Mouse (Mus musculus) cerebellum, postnatal 4 days (tissue): ENCODE results near the gene Nt5c3.

Experiments
- DNase-seq, 2 experiments: peaks; one replicate each; pipeline ENCODE4 v3.0.0; 2022; ENCODE audit warnings: low spot score in 2 of 2, mixed read lengths in 1 of 2

Nt5c3 gene

DNA sequence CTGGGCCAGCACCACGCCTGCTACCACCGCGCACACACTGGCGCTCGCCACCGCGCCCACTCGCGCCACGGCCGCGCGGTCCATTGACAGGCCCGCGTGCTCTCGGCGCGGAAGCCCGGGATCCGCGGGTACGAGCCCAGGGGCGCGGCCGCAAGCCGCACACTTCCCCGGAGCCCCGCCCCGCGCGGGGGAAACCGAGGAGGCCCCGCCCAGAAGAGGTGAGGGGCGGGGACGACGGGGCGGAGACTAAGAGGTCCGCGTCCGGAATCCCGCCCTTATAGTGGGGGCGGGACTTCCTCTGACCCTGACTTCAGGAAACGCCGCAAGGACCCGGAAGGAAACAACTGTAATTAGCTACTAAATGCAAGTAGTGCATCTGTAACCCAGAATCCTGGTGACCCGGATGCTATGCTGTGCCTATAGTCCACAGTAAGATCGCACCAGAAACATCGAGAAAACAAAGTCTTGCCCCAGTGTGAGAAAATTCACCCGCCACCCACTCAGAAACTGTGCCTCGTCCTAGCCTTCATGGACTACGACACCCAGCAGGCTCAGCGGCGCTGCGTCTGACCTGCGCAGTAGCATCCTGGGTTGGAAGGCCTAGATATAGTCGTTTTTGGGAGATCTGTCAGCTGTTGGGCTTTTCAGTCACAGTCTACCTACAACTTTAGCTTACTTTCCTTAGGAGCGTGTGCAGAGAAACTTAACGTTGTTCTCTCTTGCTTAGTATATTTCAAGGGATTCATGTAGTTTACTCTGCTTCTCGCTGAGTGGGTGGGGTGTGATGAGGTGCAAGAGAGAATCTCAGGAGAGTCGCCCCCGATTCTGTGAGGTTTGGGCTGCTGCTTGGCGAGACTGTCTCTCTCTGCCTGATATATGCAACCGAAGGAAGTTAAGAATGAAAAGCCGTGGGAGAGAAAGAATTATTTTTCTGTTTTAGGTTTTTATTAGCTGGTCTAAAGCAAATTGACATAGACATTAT lies at the start of gene Nt5c3, which contains the start of gene Vmn1r4:
Nt5c3 (minus strand) TSS at position 207 of the 982 bp plus-strand sequence.
Vmn1r4 (plus strand) TSS at position 290 of the 982 bp plus-strand sequence.
- peak; percentile 80 to 93 for DNase-seq

- DNase-seq = no peak
Measured at GRCm38 (mm10) chr6:56969973-56970372, 46.2 kb upstream of the Nt5c3 start, which contains the start of gene Vmn1r5. Gene Vmn1r5 (plus strand): TSS chr6:56970273.

- no peak for DNase-seq
Measured at GRCm38 (mm10) chr6:56956436-56956835, 32.7 kb upstream of the Nt5c3 start.

GRCm38 (mm10) chr6:56934366-56934765 lies 10.6 kb upstream of the Nt5c3 start:
- DNase-seq = no peak

DNA sequence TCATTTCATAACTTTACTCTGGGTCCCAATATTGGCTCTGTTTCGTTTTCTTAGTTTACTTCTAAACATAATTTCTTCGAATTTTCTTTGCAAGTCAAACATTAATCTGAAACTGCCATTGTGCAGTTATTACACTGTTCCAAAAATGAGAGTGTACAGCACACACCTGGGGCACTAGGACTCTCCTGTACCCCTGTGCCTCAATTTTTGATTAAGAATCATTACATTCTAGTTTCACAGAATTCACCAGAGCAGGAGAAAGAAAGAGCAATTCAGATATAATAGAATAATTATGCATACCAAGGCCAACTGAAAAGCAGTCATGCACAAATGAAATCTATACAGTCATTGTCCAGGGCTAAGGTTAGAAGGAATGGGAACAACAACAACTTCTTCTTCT lies 8.7 kb upstream of the Nt5c3 start:
- DNase-seq = no peak

DNA sequence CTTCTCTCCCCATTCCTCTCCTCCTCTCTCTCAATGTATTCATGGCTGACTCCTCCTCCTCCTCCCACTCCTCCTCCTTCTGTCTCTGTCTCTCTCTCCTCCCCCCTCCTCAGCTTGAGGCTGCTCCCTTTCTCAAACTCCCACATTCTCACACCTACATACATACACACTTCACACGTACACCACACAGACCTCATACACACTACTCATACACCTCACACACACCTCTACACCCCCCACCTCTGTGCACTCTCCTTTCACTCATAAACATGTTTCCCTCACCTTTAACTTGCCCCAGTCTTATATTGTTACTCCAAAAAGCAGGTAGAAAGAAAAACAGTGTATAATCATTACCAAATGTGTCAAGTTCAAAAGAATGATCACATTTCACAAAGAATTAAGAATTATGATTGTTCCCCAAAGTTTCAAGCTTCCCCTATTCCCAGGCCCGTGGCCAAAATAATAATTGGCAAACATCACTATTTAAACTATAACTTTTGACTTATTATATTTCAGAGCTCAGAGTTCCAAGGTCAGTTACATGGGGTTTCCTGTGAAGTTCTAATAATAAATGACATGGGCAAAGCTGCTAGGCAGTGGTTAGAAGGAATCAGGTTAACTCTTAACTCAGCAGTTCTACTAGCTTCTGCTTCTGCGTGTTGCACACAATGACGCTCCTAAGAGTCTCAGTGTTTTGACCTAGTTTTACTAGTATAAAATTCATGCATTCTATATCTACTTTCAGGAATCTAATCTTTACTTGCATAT lies 8.1 kb upstream of the Nt5c3 start:
- no peak for DNase-seq

DNA sequence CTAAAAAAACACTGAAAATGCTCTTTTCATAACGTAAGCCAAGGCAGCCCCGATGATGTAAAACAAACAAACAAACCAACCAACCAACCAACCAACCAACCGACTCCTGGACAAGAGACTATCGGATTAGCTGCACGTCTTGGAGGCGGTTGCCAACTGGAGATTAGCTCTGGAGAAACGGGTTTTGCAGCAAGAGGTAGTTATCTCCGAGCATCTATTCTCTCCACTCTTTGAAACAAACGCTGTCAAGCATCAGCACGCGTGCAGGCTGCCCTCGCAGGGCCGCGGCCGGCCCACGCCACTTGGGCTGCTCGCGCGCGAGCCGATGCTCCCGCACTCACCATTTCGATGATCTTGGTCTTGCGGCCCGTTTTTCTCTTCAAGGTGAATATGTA lies 404 bp downstream of the Nt5c3 start:
- no peak for DNase-seq

DNA sequence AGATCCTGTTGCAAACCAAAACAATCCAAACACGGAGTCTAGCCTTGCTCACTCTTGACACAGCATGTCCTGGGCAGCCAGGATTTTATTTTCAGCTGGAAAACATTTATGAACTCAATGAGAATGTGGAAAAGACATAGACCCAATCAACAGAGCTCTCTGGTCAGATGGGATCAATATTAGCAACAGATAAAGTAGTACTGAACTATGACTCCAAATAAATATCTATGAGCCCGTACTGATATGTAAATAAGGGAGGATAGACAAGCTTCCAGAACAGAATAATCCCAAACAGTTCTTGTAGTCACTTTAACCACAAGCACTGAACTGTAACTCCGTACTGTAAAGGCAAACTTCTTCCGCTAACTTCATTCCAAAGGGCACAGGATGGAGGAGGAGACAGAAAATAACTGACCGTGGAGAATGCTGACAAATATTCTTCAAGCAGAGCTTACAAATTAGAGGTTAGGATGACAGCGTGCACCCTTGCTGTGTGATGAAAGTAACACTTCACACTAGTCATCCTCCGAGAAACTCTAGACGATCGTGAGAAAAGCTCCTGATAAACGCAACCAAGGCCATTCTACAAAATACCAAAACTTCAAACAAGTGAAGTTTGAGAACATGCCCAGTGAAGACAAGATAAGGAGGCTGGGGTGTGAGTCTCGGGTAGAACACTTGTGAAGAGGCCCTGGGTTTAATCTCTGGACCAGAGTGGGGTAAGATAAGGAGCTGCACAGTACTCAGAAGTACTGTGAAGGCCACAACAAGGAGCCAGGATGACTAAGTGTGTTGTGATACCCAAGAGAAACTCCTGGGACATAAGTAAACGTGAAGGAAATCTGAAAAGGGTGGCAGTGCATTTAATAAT lies 3.3 kb downstream of the Nt5c3 start:
- DNase-seq = no peak

- DNase-seq = no peak
Measured at GRCm38 (mm10) chr6:56919330-56920044, 4.2 kb downstream of the Nt5c3 start.

DNA sequence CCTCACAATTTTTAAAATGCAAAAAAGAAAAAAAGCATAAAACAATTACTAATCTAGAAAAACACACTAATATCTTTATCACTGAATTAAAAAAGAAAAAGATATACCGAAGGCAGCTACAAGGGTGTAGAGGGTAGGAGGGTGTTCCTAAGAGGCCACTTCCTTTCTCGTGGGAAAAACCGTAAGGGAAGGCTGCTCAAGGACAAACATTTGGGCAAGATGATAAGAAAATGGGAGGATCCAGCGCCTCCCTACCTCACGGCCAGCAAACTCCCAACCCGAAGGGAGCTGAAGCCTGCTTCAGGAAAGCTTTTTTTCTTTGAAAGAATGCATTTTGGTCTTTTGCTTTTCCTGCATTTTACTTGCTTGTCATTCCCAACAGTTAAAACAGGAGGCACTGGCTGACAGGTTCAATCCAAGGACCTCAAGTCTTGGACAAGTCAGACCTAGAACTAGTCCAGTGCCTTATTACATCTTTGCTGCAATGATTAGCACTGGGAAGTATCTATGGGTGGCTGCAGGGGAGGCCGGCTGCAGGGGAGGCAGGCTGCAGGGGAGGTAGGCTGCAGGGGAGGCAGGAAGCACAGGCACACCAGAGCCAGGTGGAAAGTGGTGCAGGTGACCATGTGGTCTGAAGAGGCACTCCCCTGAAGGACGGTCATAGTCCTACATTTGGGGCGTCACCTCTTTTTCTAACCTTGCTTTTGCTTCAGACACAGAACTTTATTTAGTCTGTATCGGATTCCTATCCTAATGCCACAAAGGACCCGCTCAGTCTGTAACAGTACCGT lies 6.0 kb downstream of the Nt5c3 start:
- no peak for DNase-seq

DNA sequence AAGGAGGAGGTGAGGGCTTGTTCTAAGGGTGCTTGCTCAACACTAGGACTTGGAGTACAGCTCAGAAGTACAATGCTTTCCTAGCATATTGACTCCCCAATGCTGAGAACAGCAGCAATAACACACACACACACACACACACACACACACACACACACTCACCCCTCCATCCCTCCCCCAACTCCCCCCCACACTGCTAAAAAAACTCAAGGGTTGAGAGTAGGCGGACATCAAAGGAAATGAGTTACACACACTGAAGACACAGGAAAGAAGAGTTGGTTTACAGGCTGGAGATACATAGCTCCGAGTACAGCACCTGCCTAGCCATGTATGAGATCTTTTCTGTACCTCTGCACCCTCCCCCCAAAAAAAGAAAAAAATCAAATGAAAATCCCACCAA lies 7.5 kb downstream of the Nt5c3 start:
- DNase-seq = no peak

DNA sequence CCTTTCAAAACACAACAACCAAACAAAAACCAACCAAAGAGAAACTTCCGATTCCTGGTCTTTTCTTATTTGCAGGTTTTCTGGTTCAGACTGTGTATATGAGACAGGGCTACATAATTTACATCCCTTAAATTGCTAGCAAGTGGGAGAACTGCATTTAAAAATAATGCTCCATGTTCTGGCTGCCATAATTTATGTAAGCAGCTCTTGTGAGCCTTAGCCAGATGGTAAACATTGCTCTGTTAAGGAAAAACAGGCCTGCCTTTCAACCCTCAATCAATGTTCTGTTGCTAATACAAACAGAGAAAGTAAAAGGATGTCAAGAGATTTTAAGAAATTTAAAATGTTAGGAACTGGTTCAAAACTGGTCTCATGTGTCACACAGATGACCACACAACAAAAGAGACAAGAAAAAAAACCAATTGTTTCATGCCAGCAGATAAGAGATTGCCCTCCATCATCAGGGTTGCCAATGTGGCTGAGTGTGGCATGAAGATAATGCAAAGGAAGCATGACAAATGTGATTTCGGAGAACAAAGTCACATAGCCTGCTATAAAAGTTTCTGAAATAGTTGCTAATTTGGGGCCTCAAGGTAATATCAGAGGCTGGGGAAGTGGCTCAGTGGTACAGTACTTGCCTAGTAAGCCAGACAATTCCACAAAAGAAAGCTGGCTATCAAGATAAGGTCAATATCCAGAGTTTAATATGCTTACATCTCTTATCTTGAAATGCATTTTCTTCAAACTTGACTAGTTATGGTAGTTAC lies 10.5 kb downstream of the Nt5c3 start:
- no peak for DNase-seq

DNA sequence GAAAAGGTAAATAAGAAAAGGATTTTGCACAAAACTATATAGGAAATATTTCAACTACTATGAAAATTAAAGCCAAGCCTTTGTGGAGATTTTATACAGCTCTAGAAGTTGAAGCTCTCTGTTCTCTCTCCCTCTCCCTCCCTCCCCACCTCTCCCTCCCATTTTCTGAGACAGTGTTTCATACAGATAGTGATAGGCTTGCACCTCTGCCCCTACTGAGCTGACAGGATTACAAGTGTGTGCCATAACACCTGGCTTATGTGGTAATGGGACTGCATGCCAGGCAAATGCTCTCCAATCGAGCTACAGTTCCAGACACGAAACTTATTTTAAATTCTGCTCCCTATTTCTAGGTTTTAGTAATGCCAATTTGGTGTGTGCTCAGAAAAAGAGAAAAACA lies 12.8 kb downstream of the Nt5c3 start:
- no peak for DNase-seq

DNA sequence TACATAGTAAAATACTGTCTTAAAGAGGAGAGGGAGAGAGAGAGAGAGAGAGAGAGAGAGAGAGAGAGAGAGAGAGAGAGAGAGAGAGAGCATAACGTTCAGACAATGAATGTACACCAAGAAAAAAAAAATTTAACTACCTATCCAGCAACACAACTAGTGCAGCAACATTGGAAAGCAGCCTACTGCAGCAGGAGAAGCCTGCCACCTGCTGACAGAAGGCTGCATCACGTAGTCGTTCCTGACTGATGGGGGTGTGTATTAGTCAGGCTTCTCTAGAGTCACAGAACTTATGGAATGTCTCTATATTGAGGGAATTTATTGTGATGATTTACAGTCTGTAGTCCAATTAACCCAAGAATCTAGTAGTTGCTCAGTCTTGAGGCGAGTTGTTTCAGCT lies 14.8 kb downstream of the Nt5c3 start:
- peak in 1 of 2 experiments; percentile 29 for DNase-seq

- no peak for DNase-seq
Measured at GRCm38 (mm10) chr6:56908397-56908796, 15.3 kb downstream of the Nt5c3 start.

GRCm38 (mm10) chr6:56907973-56908372 lies 15.8 kb downstream of the Nt5c3 start:
- DNase-seq = no peak

GRCm38 (mm10) chr6:56906121-56906846 lies 17.4 kb downstream of the Nt5c3 start:
- no peak for DNase-seq

DNA sequence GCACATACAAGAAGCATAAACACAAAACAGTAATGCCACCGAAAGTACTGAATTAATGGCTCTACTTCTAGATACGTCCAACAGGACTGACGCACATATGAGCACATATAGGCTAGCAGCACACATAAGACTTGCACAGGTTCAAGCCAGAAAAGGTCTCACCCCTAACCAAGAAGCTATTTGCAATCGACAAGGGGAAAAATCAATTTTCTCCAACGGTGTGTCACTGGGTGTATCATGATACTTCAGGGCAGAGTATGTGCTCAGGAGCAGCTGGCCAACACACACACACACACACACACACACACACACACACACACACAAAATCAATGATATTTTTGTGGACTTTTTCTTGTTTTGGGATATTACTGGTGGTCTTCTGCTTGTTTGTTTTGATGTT lies 18.2 kb downstream of the Nt5c3 start:
- no peak for DNase-seq

DNA sequence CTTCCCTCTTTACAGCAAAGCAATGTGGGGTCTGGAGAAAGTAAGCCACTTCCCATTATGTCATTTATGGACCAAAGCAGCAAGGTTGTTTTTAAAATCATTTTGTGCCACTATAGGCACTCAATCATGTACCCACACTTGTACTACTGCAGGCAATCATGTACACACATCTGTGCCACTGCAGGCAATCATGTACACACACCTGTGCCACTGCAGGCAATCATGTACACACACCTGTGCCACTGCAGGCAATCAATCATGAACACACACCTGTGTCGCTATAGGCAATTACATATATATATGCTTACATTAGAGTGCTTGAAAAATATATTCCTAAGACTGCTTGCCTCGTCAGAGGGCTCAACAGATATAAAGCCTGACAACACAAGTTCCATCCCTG lies 18.8 kb downstream of the Nt5c3 start:
- DNase-seq = no peak
